Mouse (Mus musculus): ENCODE data around the gene Pcdh8.

Gene Pcdh8

GRCm38 (mm10) chr14:79771094-79771535 is at the start of gene Pcdh8:
Gene Pcdh8, minus strand, starts transcription at chr14:79771312.
- DNase-seq: peak; percentile 93

GRCm38 (mm10) chr14:79814709-79815108 is 43.6 kb upstream of the Pcdh8 start:
- DNase-seq: no peak

GRCm38 (mm10) chr14:79814084-79814483 is 43.0 kb upstream of the Pcdh8 start:
- DNase-seq: no peak

GRCm38 (mm10) chr14:79793179-79793578 is 22.1 kb upstream of the Pcdh8 start:
- DNase-seq: no peak

- DNase-seq: no peak
Measured at GRCm38 (mm10) chr14:79789535-79789934, 18.4 kb upstream of the Pcdh8 start.

GRCm38 (mm10) chr14:79788656-79789204 is 17.6 kb upstream of the Pcdh8 start:
- DNase-seq: no peak

GRCm38 (mm10) chr14:79787918-79788317 is 16.8 kb upstream of the Pcdh8 start:
- DNase-seq: no peak

GRCm38 (mm10) chr14:79785400-79785799 is 14.3 kb upstream of the Pcdh8 start:
- no peak for DNase-seq

GRCm38 (mm10) chr14:79780889-79781288 is 9.8 kb upstream of the Pcdh8 start:
- DNase-seq: no peak

- DNase-seq: no peak
Measured at GRCm38 (mm10) chr14:79780332-79780731, 9.2 kb upstream of the Pcdh8 start.

GRCm38 (mm10) chr14:79779841-79780240 is 8.7 kb upstream of the Pcdh8 start:
- no peak for DNase-seq

- peak; percentile 54 for DNase-seq
Measured at GRCm38 (mm10) chr14:79773425-79774391, 2.6 kb upstream of the Pcdh8 start.

- DNase-seq: no peak
Measured at GRCm38 (mm10) chr14:79771802-79772511, 845 bp upstream of the Pcdh8 start.

- peak; percentile 47 for DNase-seq
Measured at GRCm38 (mm10) chr14:79770306-79771093, 612 bp downstream of the Pcdh8 start.

- peak; percentile 74 for DNase-seq
Measured at GRCm38 (mm10) chr14:79769618-79770017, 1.5 kb downstream of the Pcdh8 start.

GRCm38 (mm10) chr14:79768996-79769395 is 2.1 kb downstream of the Pcdh8 start:
- DNase-seq: peak; percentile 60

GRCm38 (mm10) chr14:79768076-79768830 is 2.9 kb downstream of the Pcdh8 start:
- peak; percentile 15 for DNase-seq

- DNase-seq: no peak
Measured at GRCm38 (mm10) chr14:79767601-79768000, 3.5 kb downstream of the Pcdh8 start.

- no peak for DNase-seq
Measured at GRCm38 (mm10) chr14:79765196-79765765, 5.8 kb downstream of the Pcdh8 start.

- DNase-seq: no peak
Measured at GRCm38 (mm10) chr14:79754601-79755222, 16.4 kb downstream of the Pcdh8 start.

- DNase-seq: no peak
Measured at GRCm38 (mm10) chr14:79754157-79754556, 17.0 kb downstream of the Pcdh8 start.

Data from right cerebral cortex, postnatal 4 days (tissue).